Mouse (Mus musculus) lung, postnatal 25 days (tissue): ENCODE results near the gene Fosb.

Source experiments
- DNase-seq: peaks from one replicate; pipeline ENCODE4 v3.0.0; 2022; ENCODE audit warnings: low spot score

The Fosb gene

DNA sequence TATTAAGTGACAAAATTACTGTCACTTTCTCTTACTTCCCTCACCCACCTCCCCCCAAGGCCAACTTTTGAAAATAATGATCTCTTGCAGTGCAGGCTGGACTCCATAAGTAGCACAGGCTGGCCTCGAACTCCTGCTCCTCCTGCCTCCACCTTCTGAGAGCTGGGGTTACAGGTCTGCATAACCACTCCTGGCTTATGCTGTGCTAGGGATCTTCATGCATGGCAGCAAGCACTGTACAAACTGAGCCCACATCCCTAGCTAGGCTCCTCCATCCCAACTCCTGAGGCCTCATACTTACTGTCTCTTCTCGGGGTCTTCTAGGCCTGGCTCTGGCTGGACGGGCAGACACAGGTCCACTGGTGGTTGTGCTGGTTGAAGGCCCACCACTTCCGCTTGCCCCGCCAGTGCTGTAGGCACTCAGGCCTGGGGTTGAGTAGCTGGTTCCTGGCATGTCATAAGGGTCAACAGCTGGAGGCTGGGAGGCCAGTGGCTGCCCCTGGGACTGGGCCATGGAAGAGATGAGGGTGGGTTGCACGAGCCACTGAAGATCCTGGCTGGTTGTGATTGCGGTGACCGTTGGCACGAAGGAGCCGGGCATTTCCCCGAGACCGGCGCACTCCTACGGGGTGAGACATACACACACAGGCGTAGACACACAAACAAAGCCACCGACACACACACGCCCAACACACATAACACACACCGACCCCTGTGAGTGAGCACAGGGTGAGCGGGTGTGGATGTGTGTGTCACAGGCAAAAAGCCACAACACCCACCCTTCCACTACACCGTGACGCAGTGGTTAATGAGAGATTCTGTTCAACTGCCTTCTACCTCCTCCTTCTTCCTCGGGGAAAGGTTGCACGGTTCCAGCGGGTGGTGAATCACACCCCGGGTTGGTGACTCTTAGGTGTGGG lies 2.8 kb downstream of the Fosb start:
- no peak for DNase-seq

DNA sequence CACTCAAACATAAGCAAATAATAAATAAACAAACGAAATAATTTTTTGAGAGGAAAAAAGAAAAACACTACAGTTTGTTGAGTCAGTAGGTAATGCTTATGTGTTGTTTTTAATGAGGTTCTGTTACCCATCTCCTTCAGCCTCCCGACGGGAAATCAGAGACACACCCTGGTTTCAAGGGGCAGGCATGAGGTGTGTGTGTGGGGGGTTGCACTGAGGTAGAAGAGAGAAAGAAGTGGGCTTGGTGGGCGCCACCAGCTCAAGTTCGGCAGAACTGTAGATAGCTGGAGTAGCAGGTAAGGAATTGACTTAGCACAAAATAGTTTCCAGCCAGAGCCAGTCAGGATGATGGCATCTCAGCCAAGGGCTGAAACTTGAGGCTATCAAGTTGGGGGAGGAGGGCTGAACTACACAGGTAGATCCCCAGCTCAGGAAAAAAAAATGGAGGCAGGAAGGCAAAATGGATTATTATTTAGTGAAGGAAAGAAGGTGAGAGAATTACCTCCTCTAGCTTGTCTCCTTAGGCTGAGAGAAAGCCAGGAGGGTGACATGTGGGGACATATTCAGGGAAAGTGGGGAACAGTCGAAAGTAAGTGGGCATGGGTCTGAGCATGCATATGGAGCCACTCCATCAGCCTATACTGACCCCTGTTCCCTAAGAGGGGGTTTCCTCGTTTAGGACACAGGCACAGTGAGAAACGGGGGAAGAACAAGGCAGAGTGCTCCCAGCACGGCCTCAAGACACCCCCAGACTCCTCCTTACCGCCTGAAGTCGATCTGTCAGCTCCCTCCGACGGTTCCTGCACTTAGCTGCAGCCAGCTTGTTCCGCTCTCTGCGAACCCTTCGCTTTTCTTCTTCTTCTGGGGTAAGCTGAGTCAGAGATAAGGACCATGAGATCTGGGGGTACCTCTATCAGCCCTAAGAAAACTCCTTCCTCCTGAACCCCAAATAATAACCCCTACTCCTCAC lies 3.8 kb downstream of the Fosb start:
- no peak for DNase-seq

DNA sequence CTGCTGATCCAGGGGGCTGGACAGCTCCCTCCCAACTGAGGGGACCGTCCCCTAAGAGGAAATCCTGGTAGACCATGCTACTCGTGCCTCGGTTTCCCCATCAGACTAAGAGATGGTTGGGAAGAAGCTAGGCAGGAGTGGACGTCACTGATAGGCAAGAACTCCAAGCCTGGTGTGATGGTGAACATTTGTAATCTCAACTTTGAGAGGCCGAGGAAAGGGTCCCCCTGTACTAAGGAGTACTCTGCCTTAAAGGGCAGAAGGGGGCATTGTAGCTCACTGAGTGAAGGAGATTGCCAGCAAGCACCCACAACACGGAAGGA lies 4.5 kb downstream of the Fosb start:
- DNase-seq: no peak

DNA sequence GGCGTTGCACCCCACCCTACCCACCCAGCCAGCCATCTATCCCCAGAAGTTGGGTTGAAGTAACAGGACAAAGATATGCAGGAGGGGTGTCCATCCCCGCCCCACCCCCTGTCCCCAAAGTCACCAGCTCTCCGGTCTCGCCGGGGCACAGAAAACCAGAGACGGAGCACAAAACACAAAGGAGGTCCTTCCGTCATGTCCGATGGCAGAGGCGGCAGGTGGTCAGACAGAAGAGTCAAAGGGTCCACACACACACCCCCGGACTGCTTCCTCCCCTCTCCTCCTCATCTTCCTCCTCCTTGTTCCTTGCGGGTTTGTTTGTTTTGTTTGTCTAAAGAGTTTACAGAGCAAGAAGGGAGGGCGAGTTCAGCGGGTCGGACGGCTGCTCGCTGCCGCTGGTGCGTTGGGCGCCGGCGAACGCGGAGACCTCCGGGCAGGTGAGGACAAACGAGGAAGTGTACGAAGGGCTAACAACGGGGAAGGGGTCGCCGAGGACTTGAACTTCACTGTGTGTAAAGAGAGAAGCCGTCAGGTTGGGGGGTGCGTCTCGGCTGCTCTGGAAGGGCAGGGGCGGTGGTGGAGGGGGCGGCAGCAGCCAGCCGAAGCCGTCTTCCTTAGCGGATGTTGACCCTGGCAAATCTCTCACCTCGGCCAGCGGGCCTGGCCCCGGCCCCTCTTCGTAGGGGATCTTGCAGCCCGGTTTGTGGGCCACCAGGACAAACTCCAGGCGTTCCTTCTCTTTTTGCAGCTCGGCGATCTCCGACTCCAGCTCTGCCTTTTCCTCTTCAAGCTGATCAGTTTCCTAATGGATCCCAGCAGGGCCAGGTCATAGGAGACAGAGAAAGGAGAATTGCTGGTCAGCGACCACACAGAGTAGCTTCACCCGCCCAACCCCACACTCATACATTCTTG lies 5.1 kb downstream of the Fosb start:
- DNase-seq: no peak

DNA sequence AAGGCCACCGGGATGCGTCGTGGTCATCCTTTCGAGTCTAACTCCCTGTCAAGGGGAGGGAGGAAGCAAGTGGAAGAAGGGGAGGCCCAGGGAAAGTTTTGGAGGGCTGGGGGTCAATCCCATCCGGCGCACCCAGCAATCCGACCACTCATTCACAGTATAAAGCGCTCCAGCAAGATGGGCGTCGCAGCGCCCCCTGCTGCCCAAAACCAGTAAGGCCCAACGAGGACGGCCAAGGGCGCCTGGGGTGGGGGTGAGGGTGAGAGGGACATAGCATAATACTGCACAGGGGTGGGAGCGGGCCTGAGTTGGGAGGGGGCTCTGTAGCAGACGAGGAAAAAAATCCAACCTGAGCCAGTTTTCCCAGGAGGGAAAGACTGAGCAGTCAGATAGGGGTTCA lies 6.1 kb downstream of the Fosb start:
- DNase-seq: peak; percentile 79

DNA sequence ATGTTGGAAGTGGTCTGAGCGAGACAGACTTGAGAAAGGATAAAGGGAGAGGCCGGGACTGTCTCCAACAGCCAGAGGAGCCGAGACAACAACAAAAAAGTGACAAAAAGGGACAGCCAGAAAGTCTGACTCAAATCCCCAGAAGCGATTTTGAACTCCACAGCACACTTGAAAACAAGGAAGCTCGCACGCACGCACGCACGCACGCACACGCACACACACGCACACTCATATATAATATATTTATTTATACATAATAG lies 6.9 kb downstream of the Fosb start:
- DNase-seq: no peak

DNA sequence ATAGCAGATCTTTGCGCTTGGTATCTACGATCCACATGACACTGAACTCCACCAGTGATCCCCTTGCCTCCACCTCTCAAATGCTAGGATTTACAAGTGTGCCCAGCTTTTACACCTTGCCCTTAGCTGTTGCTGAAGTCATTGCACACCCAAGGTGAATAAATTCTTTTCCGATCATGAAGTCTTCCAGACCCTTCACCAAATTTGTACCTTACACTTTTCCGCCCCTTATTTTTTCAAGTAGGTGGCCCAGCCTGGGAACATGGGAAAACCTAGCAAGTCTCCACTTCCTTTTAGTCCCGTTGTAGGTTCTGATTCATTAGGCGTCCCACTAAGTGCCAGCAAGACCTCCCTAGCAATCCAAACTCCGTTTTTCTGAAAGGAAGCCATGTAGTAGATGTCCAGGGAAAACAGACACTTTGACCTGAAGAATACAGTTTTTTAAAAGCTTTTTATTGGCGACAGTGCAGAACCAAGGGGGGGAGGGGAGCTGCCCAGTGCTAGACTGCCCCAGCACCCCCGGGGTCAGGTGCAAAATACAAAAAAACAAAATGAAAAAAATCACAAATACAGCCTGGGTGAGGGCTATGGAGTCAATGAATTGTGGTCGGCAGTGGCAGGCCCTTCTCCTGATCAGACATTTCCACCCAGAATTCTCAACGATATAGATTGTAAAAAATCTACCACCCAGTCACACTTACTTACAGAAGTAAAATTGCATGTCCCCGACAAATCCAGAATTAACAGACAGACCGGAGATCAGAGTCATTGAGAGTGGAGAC lies 7.4 kb downstream of the Fosb start:
- no peak for DNase-seq

DNA sequence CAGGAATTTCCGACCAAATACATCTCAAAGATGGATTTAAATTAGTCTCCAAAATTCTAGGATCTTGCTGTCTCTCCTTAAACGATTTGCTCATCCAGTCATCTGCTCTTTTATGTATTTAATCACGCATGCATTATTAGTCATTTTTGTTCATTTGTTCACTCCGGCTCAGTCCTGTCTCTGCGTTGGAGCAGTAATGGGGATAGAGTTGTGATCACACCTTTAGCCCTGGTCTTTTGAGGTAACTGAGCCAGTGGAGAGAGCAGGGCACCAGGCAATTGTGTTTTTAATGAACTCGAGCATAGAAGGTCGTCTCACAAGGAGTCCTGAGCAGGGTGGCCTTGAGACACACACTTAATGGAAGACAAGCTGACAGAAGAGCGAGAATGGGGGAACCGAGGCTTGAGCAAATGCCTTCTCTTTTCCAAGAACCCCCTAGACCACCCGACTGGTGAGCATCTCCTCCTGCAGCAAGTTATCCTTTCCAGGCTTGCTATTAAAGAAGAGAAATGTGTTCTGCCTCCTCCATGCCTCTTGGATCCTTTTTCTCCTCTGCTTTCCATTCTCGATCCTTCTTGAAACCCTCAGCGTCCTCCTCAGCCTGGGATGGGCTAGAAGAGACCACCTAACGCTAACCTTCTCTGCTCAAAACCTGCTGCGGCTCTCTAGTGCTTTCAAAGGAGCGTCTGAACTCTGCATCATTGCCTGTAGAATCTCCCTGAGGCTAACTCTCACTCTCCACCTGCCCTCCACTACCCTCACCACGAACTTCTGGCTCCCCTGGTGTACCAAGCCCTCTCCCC lies 8.2 kb downstream of the Fosb start:
- DNase-seq: no peak

DNA sequence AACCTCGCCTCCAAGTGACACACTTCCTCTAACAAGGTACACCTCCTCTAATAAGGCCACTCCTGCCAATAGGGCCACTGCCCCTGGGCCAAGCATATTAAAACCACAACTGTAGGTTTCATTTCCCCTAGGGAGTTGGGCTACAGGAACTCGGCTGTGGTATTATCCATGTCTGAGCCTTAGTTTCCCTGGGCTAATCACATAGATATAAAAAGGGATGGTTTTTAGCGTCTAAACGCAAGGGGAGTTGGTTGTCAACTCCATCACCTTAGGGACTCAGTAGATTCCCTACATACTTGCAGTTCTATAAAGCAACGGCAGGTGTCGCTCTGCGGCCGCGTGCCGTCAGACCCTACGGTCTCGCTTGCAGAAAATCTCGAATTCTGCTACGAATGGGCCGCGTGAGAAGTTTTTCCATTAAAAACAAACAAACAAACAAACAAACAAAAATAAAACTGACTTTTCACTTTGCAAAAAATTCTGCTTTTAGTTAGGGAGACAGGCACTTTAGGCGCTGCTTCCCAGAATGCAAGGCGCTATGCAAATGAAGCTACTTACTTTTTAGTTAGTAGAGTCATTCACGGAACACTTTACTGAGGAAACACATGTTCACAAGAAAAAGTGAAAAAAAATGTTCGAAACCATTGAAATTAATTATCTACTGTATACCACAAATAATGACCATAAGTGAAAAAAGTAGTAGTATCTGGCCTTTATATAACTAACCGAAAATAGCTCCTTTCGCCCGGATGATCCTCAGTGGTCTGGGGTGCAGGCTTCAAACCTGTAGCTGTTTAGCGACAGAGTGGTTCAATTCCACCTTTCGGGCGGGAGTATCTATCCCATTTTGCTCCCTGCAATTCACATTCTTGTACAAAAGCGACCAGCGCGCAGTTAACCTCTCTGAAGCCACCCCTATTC lies 9.1 kb downstream of the Fosb start:
- peak; percentile 76 for DNase-seq

DNA sequence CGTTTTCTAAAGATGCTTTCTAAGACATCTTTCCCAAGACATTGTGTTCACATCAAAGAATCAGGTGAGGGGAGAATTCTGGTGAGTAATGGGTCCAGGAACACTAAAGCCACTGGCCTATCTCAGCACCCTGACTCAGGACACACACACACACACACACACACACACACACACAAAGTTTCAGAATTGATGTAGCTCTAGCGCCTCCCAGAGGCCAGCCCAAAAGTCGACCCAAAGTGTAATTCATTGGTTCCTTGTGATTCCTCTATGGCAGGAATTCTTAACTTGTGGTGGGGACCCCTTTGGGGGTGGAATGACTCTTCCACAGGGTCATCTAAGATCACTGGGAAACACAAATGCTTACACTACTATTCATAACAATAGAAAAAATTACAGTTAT lies 10.7 kb downstream of the Fosb start:
- no peak for DNase-seq

DNA sequence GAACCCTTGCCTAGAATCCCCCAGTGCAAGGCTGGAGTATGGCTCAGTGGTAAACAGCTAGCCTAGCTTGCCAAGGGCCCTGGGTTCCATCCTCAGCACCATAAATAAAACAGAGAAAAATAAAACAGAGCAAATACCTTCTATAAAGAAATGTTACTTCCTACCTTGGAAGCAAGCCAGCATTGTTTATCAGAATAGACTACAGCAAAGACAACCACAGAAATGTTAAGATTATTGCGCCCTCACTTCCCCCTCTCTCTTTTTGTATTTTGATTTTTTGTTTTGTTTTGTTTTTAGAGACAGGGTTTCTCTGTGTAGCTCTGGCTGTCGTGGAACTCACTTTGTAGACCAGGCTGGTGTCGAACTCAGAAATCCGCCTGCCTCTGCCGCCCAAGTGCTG lies 12.1 kb downstream of the Fosb start:
- no peak for DNase-seq

DNA sequence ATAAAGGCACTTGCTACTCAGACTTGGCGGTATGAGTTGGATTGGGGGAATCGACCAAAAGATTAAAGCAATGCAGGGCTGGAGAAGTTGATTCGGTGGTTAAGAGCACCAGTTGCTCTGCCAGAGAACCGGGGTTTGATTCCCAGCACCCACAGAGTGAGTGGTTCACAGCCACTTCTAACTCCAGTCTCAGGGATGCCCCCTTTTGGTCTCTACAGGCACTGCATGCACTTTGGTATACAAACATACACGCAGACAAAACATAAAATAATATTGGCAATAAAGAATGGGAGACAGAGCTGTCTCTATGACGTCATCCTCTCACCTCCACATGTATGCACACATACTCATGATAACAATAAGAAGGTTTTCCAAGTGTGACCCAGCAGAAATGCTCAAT lies 12.8 kb downstream of the Fosb start:
- no peak for DNase-seq

DNA sequence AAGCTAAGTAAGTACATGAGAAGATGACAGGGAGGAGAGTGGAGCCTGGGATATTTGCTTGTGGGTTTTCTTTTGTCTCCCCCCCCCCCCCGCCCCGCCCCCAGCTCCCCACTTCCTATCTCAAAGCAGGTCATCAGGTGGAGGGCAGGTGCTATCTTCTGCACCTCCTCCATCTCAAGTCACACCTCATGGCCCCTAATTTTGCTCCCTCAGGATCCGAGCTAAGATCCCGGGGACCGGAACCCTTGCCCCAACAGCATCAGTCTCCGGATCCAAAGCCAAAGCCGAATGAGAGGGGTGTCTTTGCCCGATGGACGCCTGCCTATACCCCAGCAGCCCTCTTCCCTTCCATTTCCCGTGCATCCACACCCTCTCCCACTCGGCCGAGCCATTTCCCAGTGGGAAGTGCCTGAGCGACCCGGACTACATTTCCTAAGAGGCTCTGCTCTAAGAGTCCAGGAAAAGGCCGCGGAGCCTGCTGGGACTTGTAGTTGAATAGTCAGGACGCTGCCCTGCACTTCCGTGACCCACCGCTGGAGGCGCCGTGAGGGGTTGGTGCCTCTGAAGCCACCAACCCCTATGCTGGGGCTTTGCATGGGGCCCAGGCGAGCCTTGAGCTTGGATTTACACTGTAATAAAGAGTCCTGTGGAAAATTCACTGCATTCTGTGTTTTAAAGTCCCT lies 14.2 kb downstream of the Fosb start:
- DNase-seq: peak; percentile 96

DNA sequence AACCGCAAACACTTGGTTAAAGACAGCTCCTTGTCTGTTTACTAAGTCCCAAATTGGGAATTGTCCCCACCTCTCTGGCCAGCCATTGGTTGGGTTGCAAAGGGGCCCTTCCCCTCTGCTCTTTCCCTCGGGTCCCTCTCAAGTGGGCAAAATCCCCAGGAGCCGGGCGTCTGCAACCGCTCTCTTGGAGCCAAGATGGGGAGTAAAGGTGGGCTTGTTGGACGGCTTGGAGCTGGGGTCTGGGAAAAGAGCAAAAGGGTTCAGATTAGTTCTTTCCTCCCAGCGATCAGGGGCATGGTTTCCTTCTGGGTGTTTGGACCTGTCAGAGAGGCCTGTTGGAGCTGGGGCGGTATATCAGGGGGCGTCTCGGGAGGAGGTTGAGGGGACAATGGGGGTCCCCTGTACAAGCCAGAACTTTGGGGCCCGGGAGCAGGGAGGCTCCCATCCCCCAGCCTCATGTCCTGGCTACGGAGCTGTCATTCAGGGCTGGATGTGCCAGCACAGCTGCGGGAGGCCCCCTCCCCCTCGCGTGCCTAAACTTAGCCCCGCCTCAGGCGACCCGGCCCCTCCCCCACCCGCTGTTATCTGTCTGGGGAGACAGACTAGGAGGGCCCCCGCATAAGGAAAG lies 18.8 kb downstream of the Fosb start:
- DNase-seq: no peak

DNA sequence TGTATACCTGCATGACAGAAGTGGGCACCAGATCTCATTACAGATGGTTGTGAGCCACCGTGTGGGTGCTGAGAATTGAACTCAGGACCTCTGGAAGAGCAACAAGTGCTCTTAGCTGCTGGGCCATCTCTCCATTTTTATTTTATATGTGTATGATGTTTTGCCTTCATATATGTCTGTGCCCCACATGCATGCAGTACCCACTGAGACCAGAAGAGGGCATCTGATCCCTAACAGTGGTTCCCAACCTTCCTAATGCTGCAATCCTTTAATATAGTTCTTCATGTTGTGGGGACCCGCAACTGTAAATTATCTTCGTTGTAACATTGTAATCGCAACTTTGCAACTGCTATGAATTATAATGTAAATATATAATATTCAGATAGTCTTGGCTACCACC lies 25.1 kb downstream of the Fosb start:
- no peak for DNase-seq

DNA sequence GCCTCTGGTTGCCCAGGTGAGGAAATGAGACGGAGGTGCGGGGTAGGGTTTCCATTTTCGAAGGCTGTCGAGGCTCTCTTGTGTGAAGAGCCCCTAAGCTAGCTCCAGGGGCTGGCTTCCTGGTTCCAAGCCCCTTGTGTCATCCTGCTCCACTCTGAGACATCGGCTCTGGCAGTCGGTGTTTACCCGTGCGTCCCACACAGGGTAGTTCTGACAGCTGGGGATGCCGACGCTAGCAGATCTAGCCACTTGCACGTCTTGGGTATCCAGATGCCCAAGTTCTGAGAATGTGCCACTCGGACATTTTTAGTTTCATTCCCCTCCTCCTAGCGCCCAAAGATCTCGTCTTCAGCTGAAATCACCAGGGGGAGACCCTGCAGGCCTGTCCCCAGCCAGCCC lies 26.4 kb downstream of the Fosb start:
- no peak for DNase-seq

DNA sequence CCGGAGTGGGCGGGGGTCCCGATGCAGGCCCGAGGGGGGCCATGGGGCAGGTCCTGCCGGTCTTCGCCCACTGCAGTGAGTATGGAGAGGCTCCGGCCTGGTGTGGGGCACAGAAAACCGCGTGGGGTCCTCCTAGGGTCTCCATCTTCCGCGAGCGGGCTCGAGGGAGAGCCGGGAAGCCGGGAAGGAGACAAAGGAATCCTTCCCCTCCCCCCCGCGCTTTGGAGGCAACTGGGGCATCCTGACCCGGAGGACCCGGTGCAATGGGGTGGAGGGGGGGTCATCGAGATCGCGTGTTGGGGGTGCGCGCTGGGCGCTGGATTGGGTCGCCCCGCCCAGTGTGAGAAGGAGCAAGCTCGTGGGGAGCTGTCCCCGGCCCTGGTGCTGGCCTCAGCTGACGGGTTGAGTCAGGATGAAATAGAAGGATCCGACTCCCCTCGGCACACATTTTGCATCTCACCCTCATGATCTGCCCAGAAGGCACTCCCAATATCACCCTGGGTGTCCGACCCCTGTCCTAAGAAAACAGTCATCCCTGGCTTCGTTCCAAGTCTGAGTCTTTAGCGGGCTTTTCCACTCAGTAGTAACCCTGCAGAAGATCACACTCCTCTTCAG lies 27.0 kb downstream of the Fosb start:
- no peak for DNase-seq

DNA sequence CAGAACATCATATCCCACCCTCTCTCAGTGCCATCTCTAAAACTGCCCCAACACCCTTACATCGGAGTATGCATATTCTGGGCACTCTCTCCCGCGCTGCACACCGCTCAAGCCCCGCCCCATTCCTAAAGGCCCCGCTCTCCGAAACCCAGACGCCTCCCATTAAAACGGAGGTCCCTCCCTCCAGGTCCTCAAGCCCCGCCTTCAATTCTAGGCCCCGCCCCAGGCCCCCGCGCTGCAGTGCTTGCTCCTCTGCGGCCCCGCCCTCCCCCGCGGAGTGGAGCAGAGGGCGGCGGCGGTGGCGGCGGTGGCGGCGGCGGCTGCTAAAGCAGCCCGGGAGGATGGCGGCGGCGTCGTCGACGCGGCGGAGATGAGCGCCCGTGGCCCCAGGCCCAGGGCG lies 27.5 kb downstream of the Fosb start, which contains the start of gene Rtn2:
Rtn2 (plus strand) TSS at position 240 of the 400 bp plus-strand sequence.
- peak; percentile 67 for DNase-seq
